Mouse (Mus musculus): ENCODE measurements around the gene Nme6. TPM values are rescaled to one million over a fixed set of nuclear protein-coding genes. Genes with fewer than 3 reads are reported as not detected.

Nme6 gene
- polyA plus RNA-seq, 1 experiment from 2014 or later = 116 TPM

GRCm38 (mm10) chr9:109826181-109826580 is 6.4 kb upstream of the Nme6 start:
- no peaks in the 10 kb centered on the region for H3K4me1 ChIP-seq
- DNase-seq (ENCODE audit: extremely low spot score, low spot score) = no peak
- 74% methylated on average over 5 of the region's 5 CpGs for WGBS
- no peaks in the 10 kb centered on the region for H3K27me3 ChIP-seq (ENCODE audit: poor library complexity, severe bottlenecking)
- no peaks in the 10 kb centered on the region for H3K9me3 ChIP-seq
- no peak overlapping the region for H3K4me3 ChIP-seq
- no peak overlapping the region for H3K27ac ChIP-seq
- peaks cover 22% of the 10 kb centered on the region for H3K36me3 ChIP-seq (replicated peaks)

GRCm38 (mm10) chr9:109833088-109833412 is 501 bp downstream of the Nme6 start:
- WGBS = 15% methylated on average over 6 of the region's 6 CpGs
- DNase-seq (ENCODE audit: extremely low spot score, low spot score) = no peak
- Histone ChIP-seq H3K4me1 (peaks cover 14% of the 10 kb centered on the region), H3K36me3 (replicated peaks) (peaks cover 53% of the 10 kb centered on the region), H3K27ac (peak overlapping the region; percentile 92), H3K4me3 (peak overlapping the region; percentile 69), H3K27me3 (ENCODE audit: poor library complexity, severe bottlenecking) (no peaks in the 10 kb centered on the region), H3K9me3 (no peaks in the 10 kb centered on the region)

- 85% methylated on average over 6 of the region's 6 CpGs for WGBS
- no peak for DNase-seq (ENCODE audit: extremely low spot score, low spot score)
Observed at GRCm38 (mm10) chr9:109849312-109849758, 16.8 kb downstream of the Nme6 start, which contains the start of gene Camp. Gene Camp, minus strand, starts transcription at chr9:109849617.

GRCm38 (mm10) chr9:109850099-109850498 is 17.6 kb downstream of the Nme6 start:
- H3K27me3 ChIP-seq (ENCODE audit: poor library complexity, severe bottlenecking) = no peaks in the 10 kb centered on the region
- no peaks in the 10 kb centered on the region for H3K9me3 ChIP-seq
- whole genome bisulfite sequencing = 87% methylated on average over 5 of the region's 5 CpGs
- no peak overlapping the region for H3K4me3 ChIP-seq
- H3K27ac ChIP-seq = no peak overlapping the region
- DNase-seq (ENCODE audit: extremely low spot score, low spot score) = no peak
- H3K4me1 ChIP-seq = no peaks in the 10 kb centered on the region
- peaks cover 8% of the 10 kb centered on the region for H3K36me3 ChIP-seq (replicated peaks)

More at GRCm38 (mm10) chr9:109849312-109849758, 16.8 kb downstream of the Nme6 start, which contains the start of gene Camp:
- Histone ChIP-seq H3K36me3 (replicated peaks) (peaks cover 16% of the 10 kb centered on the region), H3K9me3 (no peaks in the 10 kb centered on the region), H3K27ac (no peak within 1 kb of the TSS), H3K4me1 (no peaks in the 10 kb centered on the region), H3K4me3 (no peak within 1 kb of the TSS), H3K27me3 (ENCODE audit: poor library complexity, severe bottlenecking) (no peaks in the 10 kb centered on the region)

- no peaks in the 10 kb centered on the region for H3K36me3 ChIP-seq (replicated peaks)
- no peak overlapping the region for H3K27ac ChIP-seq
- DNase-seq (ENCODE audit: extremely low spot score, low spot score) = no peak
- no peaks in the 10 kb centered on the region for H3K27me3 ChIP-seq (ENCODE audit: poor library complexity, severe bottlenecking)
- no peaks in the 10 kb centered on the region for H3K9me3 ChIP-seq
- H3K4me1 ChIP-seq = peaks cover 4% of the 10 kb centered on the region; the same call in 1 of the 2 replicates
- H3K4me3 ChIP-seq = no peak overlapping the region
- 78% methylated on average over 2 of the region's 2 CpGs for WGBS
Observed at GRCm38 (mm10) chr9:109854341-109854740, 21.8 kb downstream of the Nme6 start.

- H3K4me3 ChIP-seq = no peak overlapping the region
- peaks cover 4% of the 10 kb centered on the region; the same call in 1 of the 2 replicates for H3K4me1 ChIP-seq
- no peaks in the 10 kb centered on the region for H3K27me3 ChIP-seq (ENCODE audit: poor library complexity, severe bottlenecking)
- no peaks in the 10 kb centered on the region for H3K9me3 ChIP-seq
- no peak for DNase-seq (ENCODE audit: extremely low spot score, low spot score)
- no peak overlapping the region for H3K27ac ChIP-seq
- WGBS = 81% methylated on average over 6 of the region's 6 CpGs
- H3K36me3 ChIP-seq (replicated peaks) = no peaks in the 10 kb centered on the region
Observed at GRCm38 (mm10) chr9:109855947-109856346, 23.4 kb downstream of the Nme6 start.

- H3K4me1 ChIP-seq = peaks cover 3% of the 10 kb centered on the region; the same call in 1 of the 2 replicates
- 21% methylated on average over 20 of the region's 20 CpGs for WGBS
Observed at GRCm38 (mm10) chr9:109862397-109863044, 30.0 kb downstream of the Nme6 start.

GRCm38 (mm10) chr9:109863085-109863484 is 30.5 kb downstream of the Nme6 start:
- Histone ChIP-seq H3K36me3 (replicated peaks) (no peaks in the 10 kb centered on the region), H3K27me3 (ENCODE audit: poor library complexity, severe bottlenecking) (peaks cover 13% of the 10 kb centered on the region), H3K27ac (no peak overlapping the region), H3K4me3 (no peak overlapping the region), H3K4me1 (peaks cover 3% of the 10 kb centered on the region; the same call in 1 of the 2 replicates), H3K9me3 (no peaks in the 10 kb centered on the region)
- no peak for DNase-seq (ENCODE audit: extremely low spot score, low spot score)
- WGBS = 64% methylated on average over 3 of the region's 3 CpGs

More at GRCm38 (mm10) chr9:109862397-109863044, 30.0 kb downstream of the Nme6 start:
- peak overlapping the region; percentile 14; the same call in 1 of the 2 replicates for H3K4me3 ChIP-seq
- no peaks in the 10 kb centered on the region for H3K36me3 ChIP-seq (replicated peaks)
- peaks cover 13% of the 10 kb centered on the region for H3K27me3 ChIP-seq (ENCODE audit: poor library complexity, severe bottlenecking)
- no peak overlapping the region for H3K27ac ChIP-seq
- H3K9me3 ChIP-seq = no peaks in the 10 kb centered on the region
- peak; percentile 83 for DNase-seq (ENCODE audit: extremely low spot score, low spot score)

GRCm38 (mm10) chr9:109866218-109866617 is 33.7 kb downstream of the Nme6 start:
- DNase-seq (ENCODE audit: extremely low spot score, low spot score) = no peak
- H3K27me3 ChIP-seq (ENCODE audit: poor library complexity, severe bottlenecking) = peaks cover 13% of the 10 kb centered on the region
- no peak overlapping the region for H3K27ac ChIP-seq
- H3K4me1 ChIP-seq = peaks cover 11% of the 10 kb centered on the region
- no peaks in the 10 kb centered on the region for H3K9me3 ChIP-seq
- 86% methylated on average over 2 of the region's 2 CpGs for WGBS
- no peak overlapping the region for H3K4me3 ChIP-seq
- H3K36me3 ChIP-seq (replicated peaks) = no peaks in the 10 kb centered on the region

- Histone ChIP-seq H3K27ac (no peak overlapping the region), H3K9me3 (no peaks in the 10 kb centered on the region), H3K27me3 (ENCODE audit: poor library complexity, severe bottlenecking) (no peaks in the 10 kb centered on the region), H3K4me1 (peaks cover 11% of the 10 kb centered on the region), H3K4me3 (no peak overlapping the region), H3K36me3 (replicated peaks) (no peaks in the 10 kb centered on the region)
- DNase-seq (ENCODE audit: extremely low spot score, low spot score) = no peak
- 44% methylated on average over 6 of the region's 6 CpGs for WGBS
Observed at GRCm38 (mm10) chr9:109870983-109871572, 38.5 kb downstream of the Nme6 start.

GRCm38 (mm10) chr9:109874797-109875691 is 42.5 kb downstream of the Nme6 start, which contains the start of gene Cdc25a:
Gene Cdc25a, plus strand, starts transcription at chr9:109875579.
- Histone ChIP-seq H3K4me1 (peaks cover 27% of the 10 kb centered on the region), H3K4me3 (peak within 1 kb of the TSS; percentile 80), H3K36me3 (replicated peaks) (peaks cover 33% of the 10 kb centered on the region), H3K9me3 (no peaks in the 10 kb centered on the region), H3K27me3 (ENCODE audit: poor library complexity, severe bottlenecking) (no peaks in the 10 kb centered on the region), H3K27ac (peak within 1 kb of the TSS; percentile 95)
- WGBS = 7% methylated on average over 33 of the region's 33 CpGs
- peak; percentile 99 for DNase-seq (ENCODE audit: extremely low spot score, low spot score)

GRCm38 (mm10) chr9:109875695-109876601 is 43.4 kb downstream of the Nme6 start:
- peaks cover 42% of the 10 kb centered on the region for H3K36me3 ChIP-seq (replicated peaks)
- no peaks in the 10 kb centered on the region for H3K9me3 ChIP-seq
- peak; percentile 50 for DNase-seq (ENCODE audit: extremely low spot score, low spot score)
- peaks cover 22% of the 10 kb centered on the region for H3K4me1 ChIP-seq
- under 1% methylated on average over 76 of the region's 76 CpGs for WGBS
- peak overlapping the region; percentile 80 for H3K4me3 ChIP-seq
- peak overlapping the region; percentile 95 for H3K27ac ChIP-seq
- H3K27me3 ChIP-seq (ENCODE audit: poor library complexity, severe bottlenecking) = no peaks in the 10 kb centered on the region
